Mouse (Mus musculus) heart, adult 2 months (tissue): ENCODE data around the gene Tmem14a. TPM values are rescaled to one million over a fixed set of nuclear protein-coding genes. Genes with fewer than 3 reads are reported as not detected.
"Not testable (repeated sequence)": the region's sequence is repeated elsewhere in the genome, so short reads cannot be mapped to it uniquely, and the experiment has no call there.

Source experiments
- DNase-seq, 2 experiments: peaks; one replicate each; pipeline ENCODE4 v3.0.0; 2021
- H3K27ac ChIP-seq: fragments of 200-600 bp; 2 replicates; pipeline ENCODE4 v1.8.1; 2022
- H3K27me3 ChIP-seq: fragments of 200-500 bp; 2 replicates; pipeline ENCODE4 v1.6.1; 2012; ENCODE audit warnings: mild to moderate bottlenecking, low read length, inconsistent platforms, mixed read lengths; ENCODE audit not compliant: control insufficient read depth, insufficient read depth
- H3K36me3 ChIP-seq: fragments of 200-500 bp; 2 replicates; pipeline ENCODE4 v1.6.1; 2012; ENCODE audit warnings: low read length, inconsistent platforms; ENCODE audit not compliant: control insufficient read depth, insufficient read depth
- H3K4me1 ChIP-seq: fragments of 200-500 bp; 2 replicates; pipeline ENCODE4 v1.6.1; 2011; ENCODE audit warnings: low read length; ENCODE audit not compliant: control insufficient read depth, insufficient read depth
- H3K4me3 ChIP-seq: fragments of 200-600 bp; 2 replicates; pipeline ENCODE4 v1.8.1; 2022
- H3K79me2 ChIP-seq: fragments of 200-500 bp; replicated peaks from 2 replicates; pipeline ENCODE4 v1.6.1; 2012; ENCODE audit warnings: mild to moderate bottlenecking, inconsistent platforms, low read length, moderate library complexity, mixed read lengths; ENCODE audit not compliant: control insufficient read depth, insufficient read depth
- H3K9ac ChIP-seq: fragments of 200-500 bp; 2 replicates; pipeline ENCODE4 v1.6.1; 2012; ENCODE audit warnings: low read depth, mild to moderate bottlenecking, control low read depth, inconsistent platforms, low read length, mixed read lengths
- CTCF ChIP-seq: fragments of 200-600 bp; IDR thresholded peaks from 2 replicates; pipeline ENCODE4 v1.8.1; 2022; ENCODE audit warnings: antibody characterized with exemption, mild to moderate bottlenecking, moderate library complexity
- EP300 ChIP-seq: fragments of 200-500 bp; IDR thresholded peaks from 2 replicates; pipeline ENCODE4 v1.6.1; 2011; ENCODE audit warnings: low read depth, low read length, control low read depth; ENCODE audit not compliant: insufficient read depth
- POLR2A ChIP-seq: fragments of 200-500 bp; IDR thresholded peaks from 2 replicates; pipeline ENCODE4 v1.6.1; 2011; ENCODE audit warnings: mild to moderate bottlenecking, low read depth, low read length, control low read depth; ENCODE audit not compliant: insufficient read depth
- WGBS: fragments of 180-500 bp; shearing (Covaris S2); methylation state at CpG from one replicate; pipeline ENCODE4 v1.1.7; 2018; 5-methylcytosine and 5-hydroxymethylcytosine counted together
- intact Hi-C: fragments of 180-260 bp; cut with DNase I; formaldehyde crosslinking; loops from one replicate; pipeline ENCODE4 v1.15.1; 2025
- long read RNA-seq: library from polyadenylated mRNA; stranded (forward); transcript quantifications from one replicate; pipeline ENCODE4 v2.0.0, GENCODE M21; 2021
- polyA plus RNA-seq: library from polyadenylated mRNA; depleted of rRNA; stranded (reverse); fragments of >200 nt; gene quantifications from 2 replicates; pipeline ENCODE4 v1.2.3, GENCODE M21; 2012; rRNA removed
- total RNA-seq, 2 experiments: library from RNA; stranded (reverse); gene quantifications; 2 replicates each; pipeline ENCODE4 v1.2.3; 2021

Gene Tmem14a
- 1 to 10 TPM; 2.3 to 2.8 TPM for total RNA-seq
- polyA plus RNA-seq, result 3.0 and 4.6 TPM in 2 replicates
- long read RNA-seq, partial matches to known transcripts, result 0 of 7 reads
- long read RNA-seq, other reads (novel, unspliced or antisense), result 3 of 7 reads

GRCm38 (mm10) chr1:21218489-21218919 is at the start of gene Tmem14a:
Gene Tmem14a (plus strand): TSS chr1:21218575.
- intact Hi-C loops, result loop anchor here (1.0 to 5.0 kb wide), 5 partner anchors 52 to 1049 kb away; partner anchors contain the start of gene Mcm3
- peak within 1 kb of the TSS; percentile 91 for H3K27ac ChIP-seq
- TF ChIP-seq CTCF, result peak; percentile 98
- peak; percentile 81 for TF ChIP-seq POLR2A
- TF ChIP-seq EP300, result 0 out of 2 replicates have a peak, but pooled peaks have one; percentile 29
- DNase-seq, result peak; percentile 91 to 92
- peak within 1 kb of the TSS; percentile 67 for H3K4me3 ChIP-seq
- under 1% methylated on average over 17 of the region's 17 CpGs for WGBS
- peak within 1 kb of the TSS; percentile 86 for H3K9ac ChIP-seq
- peaks cover 1% of the 10 kb centered on the region; the same call in 1 of the 2 replicates for H3K4me1 ChIP-seq
- no peaks in the 10 kb centered on the region for H3K36me3 ChIP-seq
- no peaks in the 10 kb centered on the region for H3K79me2 ChIP-seq
- H3K27me3 ChIP-seq, result no peaks in the 10 kb centered on the region

GRCm38 (mm10) chr1:21185196-21185595 is 33.2 kb upstream of the Tmem14a start:
- no peak overlapping the region for H3K27ac ChIP-seq
- no peak for TF ChIP-seq EP300
- no peak for TF ChIP-seq POLR2A
- TF ChIP-seq CTCF, result no peak
- 91% methylated on average over 6 of the region's 6 CpGs for WGBS
- H3K4me1 ChIP-seq, result no peaks in the 10 kb centered on the region
- no peak overlapping the region for H3K9ac ChIP-seq
- no peak overlapping the region for H3K4me3 ChIP-seq
- H3K79me2 ChIP-seq, result no peaks in the 10 kb centered on the region
- no peaks in the 10 kb centered on the region for H3K36me3 ChIP-seq
- no peak for DNase-seq
- no peaks in the 10 kb centered on the region for H3K27me3 ChIP-seq
- intact Hi-C loops, result no loop called here

GRCm38 (mm10) chr1:21206241-21206640 is 12.1 kb upstream of the Tmem14a start:
- H3K79me2 ChIP-seq, result no peaks in the 10 kb centered on the region
- no peaks in the 10 kb centered on the region for H3K4me1 ChIP-seq
- TF ChIP-seq CTCF, result no peak
- TF ChIP-seq EP300, result no peak
- TF ChIP-seq POLR2A, result no peak
- intact Hi-C loops, result loop anchor here (5.0 kb wide), 1 partner anchor 71 kb away; no protein-coding TSS in a partner anchor
- 94% methylated on average over 1 of the region's 1 CpGs for WGBS
- H3K9ac ChIP-seq, result no peak overlapping the region
- H3K4me3 ChIP-seq, result no peak overlapping the region
- no peak overlapping the region for H3K27ac ChIP-seq
- DNase-seq, result no peak
- H3K27me3 ChIP-seq, result no peaks in the 10 kb centered on the region
- H3K36me3 ChIP-seq, result no peaks in the 10 kb centered on the region

GRCm38 (mm10) chr1:21213537-21213936 is 4.8 kb upstream of the Tmem14a start:
- 19% methylated on average over 3 of the region's 3 CpGs for WGBS
- H3K4me1 ChIP-seq, H3K9ac ChIP-seq, intact Hi-C loops, H3K27me3 ChIP-seq, H3K36me3 ChIP-seq, DNase-seq, H3K4me3 ChIP-seq, H3K79me2 ChIP-seq, H3K27ac ChIP-seq: not testable (repeated sequence)
- peak; percentile 46 for TF ChIP-seq CTCF

- WGBS, result 69% methylated on average over 6 of the region's 6 CpGs
- H3K9ac ChIP-seq, H3K27me3 ChIP-seq, DNase-seq, H3K4me1 ChIP-seq, H3K4me3 ChIP-seq, intact Hi-C loops, H3K79me2 ChIP-seq, H3K27ac ChIP-seq, H3K36me3 ChIP-seq: not testable (repeated sequence)
Measured at GRCm38 (mm10) chr1:21213991-21214692, 4.2 kb upstream of the Tmem14a start.

GRCm38 (mm10) chr1:21227756-21228395 is 9.5 kb downstream of the Tmem14a start:
- 79% methylated on average over 6 of the region's 6 CpGs for WGBS
- TF ChIP-seq CTCF (no peak), EP300 (no peak), POLR2A (no peak)
- Histone ChIP-seq H3K27me3 (no peaks in the 10 kb centered on the region), H3K9ac (no peak overlapping the region), H3K27ac (no peak overlapping the region), H3K4me3 (no peak overlapping the region), H3K79me2 (no peaks in the 10 kb centered on the region), H3K4me1 (no peaks in the 10 kb centered on the region; the same call in 1 of the 2 replicates), H3K36me3 (no peaks in the 10 kb centered on the region)
- intact Hi-C loops, result no loop called here
- no peak for DNase-seq

- H3K4me1 ChIP-seq, H3K36me3 ChIP-seq, DNase-seq, H3K4me3 ChIP-seq, H3K27ac ChIP-seq, intact Hi-C loops, H3K9ac ChIP-seq, H3K79me2 ChIP-seq, H3K27me3 ChIP-seq: not testable (repeated sequence)
- WGBS, result 83% methylated on average over 15 of the region's 15 CpGs
Measured at GRCm38 (mm10) chr1:21228740-21229722, 10.7 kb downstream of the Tmem14a start.
